In genomic region chr16:16907799-16908198, GRCm38 (mm10) we compare ENCODE assay signal across 8 mouse cellular contexts. TPM values are rescaled to one million over a fixed set of nuclear protein-coding genes. Genes with fewer than 3 reads are reported as not detected.
DNase-seq lines count a peak whose midpoint lies in the region; ATAC-seq and TF ChIP-seq lines count a peak whose summit lies in the region.

No protein-coding gene starts in this region.

- ATAC-seq in liver, embryonic 13.5 days (ENCODE audit: low read depth), result peak; percentile 29; the same call in 1 of the 2 replicates

- no peaks in the 10 kb centered on the region for H3K79me2 ChIP-seq in CH12.LX (replicated peaks; ENCODE audit: control insufficient read depth, extremely low read depth, insufficient read depth, poor library complexity, severe bottlenecking)

- dilution Hi-C loops in CH12.LX (cut with MboI; ENCODE audit: extremely low pct_ligation_motif_present, extremely low pct_unique_long_range_greater_than_20kb, low sequenced_read_pairs), result no loop called here

- in situ Hi-C loops in CH12.LX (cut with MboI; ENCODE audit: low pct_ligation_motif_present, low pct_unique_long_range_greater_than_20kb, low sequenced_read_pairs), result no loop called here

- 43% methylated on average over 6 of the region's 6 CpGs for WGBS in liver, embryonic 13.5 days (ENCODE audit: insufficient replicate concordance)
- WGBS in forebrain, embryonic 10.5 days, result 90% methylated on average over 6 of the region's 6 CpGs

- no peaks in the 10 kb centered on the region for H3K9me3 ChIP-seq in CH12.LX (replicated peaks; ENCODE audit: low read length)
- H3K9me3 ChIP-seq in liver, embryonic 13.5 days (replicated peaks), result no peaks in the 10 kb centered on the region
- H3K9me3 ChIP-seq in forebrain, embryonic 10.5 days, result no peaks in the 10 kb centered on the region

- peaks cover 3 to 24% of the 10 kb centered on the region in 2 experiments; a peak in 2 of 4 replicates for H3K4me1 ChIP-seq in CH12.LX (ENCODE audit: control insufficient read depth in 1 of 2, insufficient read depth in 2 of 2)
- 0 out of 2 replicates have a peak, but pooled peaks cover 6% of the 10 kb centered on the region for H3K4me1 ChIP-seq in liver, embryonic 13.5 days (replicated peaks)
- peaks cover 11% of the 10 kb centered on the region for H3K4me1 ChIP-seq in forebrain, embryonic 10.5 days

- TF ChIP-seq CTCF in CH12.LX (conservative IDR thresholded peaks at IDR 0.05 in 1 of 2, IDR thresholded peaks at IDR 0.05 in 1 of 2; ENCODE audit: low read depth in 2 of 2, low read length in 2 of 2), result no peak

- intact Hi-C loops in heart, postnatal 14 days (cut with DNase I), result no loop called here

- no peak overlapping the region for H3K4me2 ChIP-seq in CH12.LX (ENCODE audit: insufficient read depth, low read depth, poor library complexity, severe bottlenecking)
- no peak overlapping the region for H3K4me2 ChIP-seq in liver, embryonic 13.5 days

- DNase-seq in CH12.LX (ENCODE audit: extremely low read depth), result peak; percentile 49
- peak; percentile 61 for DNase-seq in adrenal gland, postnatal 25 days
- DNase-seq in heart, postnatal 14 days, result peak; percentile 81
- no peak for DNase-seq in liver, embryonic 13.5 days
- no peak for DNase-seq in urinary bladder, postnatal 25 days (ENCODE audit: low spot score)
- no peak for DNase-seq in urinary bladder, postnatal 14 days (ENCODE audit: low spot score)
- DNase-seq in frontal cortex, postnatal 36 days (ENCODE audit: low spot score in 2 of 2), result no peak
- no peak for DNase-seq in forebrain, embryonic 10.5 days (ENCODE audit: extremely low spot score, low spot score)

- TF ChIP-seq RAD21 in CH12.LX (IDR thresholded peaks at IDR 0.05; ENCODE audit: low read depth, low read length), result no peak

- H3K9ac ChIP-seq in CH12.LX (ENCODE audit: insufficient read depth, low read depth), result no peak overlapping the region
- no peak overlapping the region for H3K9ac ChIP-seq in liver, embryonic 13.5 days

- H3K4me3 ChIP-seq in CH12.LX (replicated peaks in 1 of 3; ENCODE audit: low read depth in 2 of 3, low read length in 2 of 3, poor library complexity in 1 of 3), result no peak overlapping the region
- H3K4me3 ChIP-seq in liver, embryonic 13.5 days (replicated peaks), result no peak overlapping the region
- no peak overlapping the region for H3K4me3 ChIP-seq in forebrain, embryonic 10.5 days

- TF ChIP-seq EP300 in CH12.LX (IDR thresholded peaks at IDR 0.05; ENCODE audit: low read length), result no peak

- peaks cover 58 to 97% of the 10 kb centered on the region in 2 experiments for H3K36me3 ChIP-seq in CH12.LX (replicated peaks in 1 of 2; ENCODE audit: control insufficient read depth in 1 of 2, insufficient read depth in 1 of 2, low read length in 1 of 2)
- peaks cover 40% of the 10 kb centered on the region for H3K36me3 ChIP-seq in liver, embryonic 13.5 days
- peaks cover 78% of the 10 kb centered on the region for H3K36me3 ChIP-seq in forebrain, embryonic 10.5 days (replicated peaks)

- TF ChIP-seq POLR2A in CH12.LX (IDR thresholded peaks at IDR 0.05; ENCODE audit: low read depth, low read length), result no peak

- no peak overlapping the region for H3K27ac ChIP-seq in CH12.LX (ENCODE audit: insufficient read depth, low read depth)
- H3K27ac ChIP-seq in liver, embryonic 13.5 days, result no peak overlapping the region
- no peak overlapping the region for H3K27ac ChIP-seq in forebrain, embryonic 10.5 days

- H3K27me3 ChIP-seq in CH12.LX (replicated peaks), result no peaks in the 10 kb centered on the region
- no peaks in the 10 kb centered on the region for H3K27me3 ChIP-seq in liver, embryonic 13.5 days
- H3K27me3 ChIP-seq in forebrain, embryonic 10.5 days (ENCODE audit: poor library complexity, severe bottlenecking), result no peaks in the 10 kb centered on the region

TF ChIP-seq in CH12.LX, 34 proteins besides CTCF, POLR2A, EP300 and RAD21:
- TF ChIP-seq ETS1 (conservative IDR thresholded peaks at IDR 0.05; ENCODE audit: low read depth, low read length) (peak; percentile 42; the same call in 1 of the 2 replicates), USF2 (conservative IDR thresholded peaks at IDR 0.05; ENCODE audit: low read depth, low read length) (no peak), CHD1 (IDR thresholded peaks at IDR 0.05; ENCODE audit: low read depth, low read length) (no peak)

RNA-seq across cellular contexts. Expression of gene Ppm1f, which starts 11.5 kb away (rescaled TPM):
- total RNA-seq in CH12.LX (2012; rRNA removed) (37.7 and 48.0 TPM in 2 replicates), CH12.LX (2014; rRNA removed) (43.2 TPM in 2 replicates)
- polyA plus RNA-seq in CH12.LX (2012; ENCODE audit: insufficient read length, low read depth), result 47.5 and 51.4 TPM in 2 replicates
- 42.7 and 45.4 TPM in 2 replicates for total RNA-seq in adrenal gland, postnatal 25 days (2021)
- total RNA-seq in heart, postnatal 14 days (2021), result 10 to 100 TPM; 33.4 to 35.7 TPM
- 8.2 and 9.9 TPM in 2 replicates for polyA plus RNA-seq in liver, embryonic 13.5 days (2015; fragmentation: Nextera tagmentation; extraction: Ambion mirVana)
- polyA plus RNA-seq in forebrain, embryonic 10.5 days (2016; fragmentation: Nextera tagmentation; extraction: Ambion mirVana), result 29.0 and 29.6 TPM in 2 replicates

RNA-seq across cellular contexts. Expression of gene Vpreb1, which starts 37.2 kb away (rescaled TPM):
- total RNA-seq in CH12.LX (2012; rRNA removed) (0.55 and 1.0 TPM in 2 replicates), CH12.LX (2014; rRNA removed) (not detected in 2 replicates)
- 0.64 and 0.97 TPM in 2 replicates for polyA plus RNA-seq in CH12.LX (2012; ENCODE audit: insufficient read length, low read depth)
- 0.91 TPM in 1 of 2 replicates, not detected in the other for total RNA-seq in adrenal gland, postnatal 25 days (2021)
- total RNA-seq in heart, postnatal 14 days (2021), result under 1 TPM in 1 of 2 experiments, not detected in 1; 0.41 TPM
- polyA plus RNA-seq in liver, embryonic 13.5 days (2015; fragmentation: Nextera tagmentation; extraction: Ambion mirVana), result 0.71 and 1.3 TPM in 2 replicates
- 0.68 and 1.7 TPM in 2 replicates for polyA plus RNA-seq in forebrain, embryonic 10.5 days (2016; fragmentation: Nextera tagmentation; extraction: Ambion mirVana)

RNA-seq across cellular contexts. Expression of gene Top3b, which starts 37.3 kb away (rescaled TPM):
- total RNA-seq in CH12.LX (2012; rRNA removed) (61.8 and 64.9 TPM in 2 replicates), CH12.LX (2014; rRNA removed) (50.7 and 56.7 TPM in 2 replicates)
- polyA plus RNA-seq in CH12.LX (2012; ENCODE audit: insufficient read length, low read depth), result 76.3 and 88.4 TPM in 2 replicates
- 74.9 and 75.2 TPM in 2 replicates for total RNA-seq in adrenal gland, postnatal 25 days (2021)
- total RNA-seq in heart, postnatal 14 days (2021), result 10 to 100 TPM; 36.8 TPM
- 26.6 and 30.4 TPM in 2 replicates for polyA plus RNA-seq in liver, embryonic 13.5 days (2015; fragmentation: Nextera tagmentation; extraction: Ambion mirVana)
- 66.8 and 73.7 TPM in 2 replicates for polyA plus RNA-seq in forebrain, embryonic 10.5 days (2016; fragmentation: Nextera tagmentation; extraction: Ambion mirVana)

RNA-seq across cellular contexts. Expression of gene Igll1, which starts 44.0 kb away (rescaled TPM):
- not detected in 2 replicates for total RNA-seq in CH12.LX (2012; rRNA removed)
- not detected in 2 replicates for total RNA-seq in CH12.LX (2014; rRNA removed)
- not detected in 2 replicates for polyA plus RNA-seq in CH12.LX (2012; ENCODE audit: insufficient read length, low read depth)
- not detected in 2 replicates for total RNA-seq in adrenal gland, postnatal 25 days (2021)
- total RNA-seq in heart, postnatal 14 days (2021), result not detected
- 0.59 and 0.74 TPM in 2 replicates for polyA plus RNA-seq in liver, embryonic 13.5 days (2015; fragmentation: Nextera tagmentation; extraction: Ambion mirVana)
- polyA plus RNA-seq in forebrain, embryonic 10.5 days (2016; fragmentation: Nextera tagmentation; extraction: Ambion mirVana), result 0.20 TPM in 1 of 2 replicates, not detected in the other

Comparison
In these comparisons a context has a peak if more than half of its experiments do, and no peak if none do; other contexts are left out.
1. DNase-seq: peak in CH12.LX (single experiment), adrenal gland, postnatal 25 days (single experiment) and heart, postnatal 14 days (2 of 2); none in liver, embryonic 13.5 days (single experiment), urinary bladder, postnatal 25 days (single experiment), urinary bladder, postnatal 14 days (single experiment), frontal cortex, postnatal 36 days (0 of 2) and forebrain, embryonic 10.5 days (single experiment).